Mouse (Mus musculus) heart, postnatal 0 days (tissue): ENCODE data around the gene Coro2b. TPM values are rescaled to one million over a fixed set of nuclear protein-coding genes. Genes with fewer than 3 reads are reported as not detected.

Experiments used
- ATAC-seq: fragments of 200-750 bp; cut with Nextera tagmentation; 2 replicates; pipeline ENCODE4 v1.8.0; 2017; ENCODE audit warnings: low read depth, moderate number of reproducible peaks, moderate library complexity; ENCODE audit not compliant: insufficient read depth
- DNase-seq: peaks from one replicate; pipeline ENCODE4 v3.0.0-alpha.2; 2016; ENCODE audit warnings: low spot score
- H3K27ac ChIP-seq: fragments of 300-500 bp; sonication (generic); 2 replicates; pipeline ENCODE4 v1.5.1; 2014; ENCODE audit warnings: low read depth, mild to moderate bottlenecking
- H3K27me3 ChIP-seq: fragments of 300-500 bp; sonication (generic); 2 replicates; pipeline ENCODE4 v1.6.1; 2014; ENCODE audit warnings: low read length, mixed read lengths; ENCODE audit not compliant: control insufficient read depth, insufficient read depth
- H3K36me3 ChIP-seq: fragments of 300-500 bp; sonication (generic); replicated peaks from 2 replicates; pipeline ENCODE4 v1.6.1; 2014; ENCODE audit warnings: low read length, mixed read lengths; ENCODE audit not compliant: control insufficient read depth, insufficient read depth
- H3K4me1 ChIP-seq: fragments of 300-500 bp; sonication (generic); 2 replicates; pipeline ENCODE4 v1.6.1; 2014; ENCODE audit warnings: antibody characterized with exemption; ENCODE audit not compliant: control insufficient read depth, insufficient read depth
- H3K4me2 ChIP-seq: fragments of 300-500 bp; sonication (generic); 2 replicates; pipeline ENCODE4 v1.6.1; 2014; ENCODE audit warnings: low read depth, mild to moderate bottlenecking, low read length, moderate library complexity
- H3K4me3 ChIP-seq: fragments of 300-500 bp; sonication (generic); 2 replicates; pipeline ENCODE4 v1.5.1; 2014; ENCODE audit warnings: low read depth, low read length
- H3K9ac ChIP-seq: fragments of 300-500 bp; sonication (generic); replicated peaks from 2 replicates; pipeline ENCODE4 v1.6.1; 2014; ENCODE audit warnings: low read depth, low read length, mixed read lengths
- H3K9me3 ChIP-seq: fragments of 300-500 bp; sonication (generic); replicated peaks from 2 replicates; pipeline ENCODE4 v1.6.1; 2016; ENCODE audit warnings: low read length; ENCODE audit not compliant: control insufficient read depth
- CTCF ChIP-seq: IDR thresholded peaks from 2 replicates; pipeline ENCODE4 v1.5.1; 2016; ENCODE audit warnings: antibody characterized with exemption, control low read depth, low read depth
- EP300 ChIP-seq: IDR thresholded peaks from 2 replicates; pipeline ENCODE4 v1.6.1; 2016; ENCODE audit warnings: antibody characterized with exemption, low read depth
- WGBS: fragments of 180-500 bp; shearing (Covaris S2); extraction: QIAGEN DNeasy Blood & Tissue Kit; methylation state at CpG from one replicate; pipeline ENCODE4 v1.1.7; 2014; 5-methylcytosine and 5-hydroxymethylcytosine counted together
- polyA plus RNA-seq: library from polyadenylated mRNA; unstranded; fragments of >200 nt; fragmentation: Nextera tagmentation; extraction: Ambion mirVana; gene quantifications from 2 replicates; pipeline ENCODE4 v1.2.1, GENCODE M21; 2015
- total RNA-seq: library from RNA; depleted of rRNA; stranded (reverse); fragments of >200 nt; gene quantifications from 2 replicates; pipeline ENCODE4 v1.2.3, GENCODE M21; 2014; ENCODE audit warnings: low replicate concordance

Gene Coro2b
- total and polyA plus RNA-seq, 2 experiments from 2014 or later, result 5.5 to 45.9 TPM

- H3K9me3 ChIP-seq, result no peaks in the 10 kb centered on the region
- ATAC-seq, result no peak
- no peak for DNase-seq
- H3K4me2 ChIP-seq, result no peak overlapping the region
- no peak overlapping the region for H3K9ac ChIP-seq
- no peak overlapping the region for H3K27ac ChIP-seq
- no peaks in the 10 kb centered on the region for H3K4me1 ChIP-seq
- no peaks in the 10 kb centered on the region for H3K36me3 ChIP-seq
- TF ChIP-seq EP300, result no peak
- TF ChIP-seq CTCF, result no peak
- H3K27me3 ChIP-seq, result no peaks in the 10 kb centered on the region
- 88% methylated on average over 3 of the region's 3 CpGs for WGBS
- H3K4me3 ChIP-seq, result no peak overlapping the region
Measured at GRCm38 (mm10) chr9:62482788-62483187, 54.1 kb downstream of the Coro2b start.

GRCm38 (mm10) chr9:62480898-62481642 lies 55.8 kb downstream of the Coro2b start:
- no peaks in the 10 kb centered on the region for H3K9me3 ChIP-seq
- no peak overlapping the region for H3K4me2 ChIP-seq
- H3K4me1 ChIP-seq, result peaks cover 8% of the 10 kb centered on the region
- 69% methylated on average over 6 of the region's 6 CpGs for WGBS
- DNase-seq (no peak), ATAC-seq (no peak)
- no peaks in the 10 kb centered on the region for H3K36me3 ChIP-seq
- no peak overlapping the region for H3K27ac ChIP-seq
- no peaks in the 10 kb centered on the region for H3K27me3 ChIP-seq
- H3K9ac ChIP-seq, result no peak overlapping the region
- TF ChIP-seq EP300 (no peak), CTCF (no peak)
- no peak overlapping the region for H3K4me3 ChIP-seq

DNA sequence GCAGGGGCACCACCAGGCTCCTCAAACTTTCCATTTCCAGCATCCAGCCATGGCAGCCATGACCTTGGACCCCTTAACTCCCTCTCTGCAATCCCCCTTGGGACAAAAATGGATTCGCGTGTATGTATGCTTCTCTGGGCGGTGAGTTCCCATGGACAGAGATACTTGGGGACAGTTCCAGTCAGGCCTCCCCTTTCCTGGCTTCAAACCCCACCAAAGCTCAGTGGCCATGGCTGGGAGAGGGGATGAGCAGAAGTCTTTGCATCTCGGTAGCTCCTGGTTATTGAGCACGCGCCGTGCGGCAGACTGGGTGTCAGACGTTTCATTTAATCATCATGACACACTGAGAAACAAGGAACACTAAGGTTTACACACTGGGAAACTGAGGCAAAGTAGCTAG lies 56.7 kb downstream of the Coro2b start:
- no peak overlapping the region for H3K4me2 ChIP-seq
- H3K4me3 ChIP-seq, result no peak overlapping the region
- no peak for DNase-seq
- H3K9me3 ChIP-seq, result no peaks in the 10 kb centered on the region
- no peak overlapping the region for H3K9ac ChIP-seq
- TF ChIP-seq EP300 (no peak), CTCF (no peak)
- no peaks in the 10 kb centered on the region for H3K27me3 ChIP-seq
- H3K27ac ChIP-seq, result no peak overlapping the region
- no peaks in the 10 kb centered on the region for H3K36me3 ChIP-seq
- WGBS, result 91% methylated on average over 9 of the region's 9 CpGs
- peaks cover 8% of the 10 kb centered on the region for H3K4me1 ChIP-seq
- no peak for ATAC-seq

- ATAC-seq (peak; percentile 95), DNase-seq (peak; percentile 78)
- H3K27ac ChIP-seq, result 0 out of 2 replicates have a peak overlapping the region, but pooled peaks have one; percentile 2
- no peaks in the 10 kb centered on the region for H3K27me3 ChIP-seq
- TF ChIP-seq CTCF (0 out of 2 replicates have a peak, but pooled peaks have one; percentile 19), EP300 (peak; percentile 75; the same call in 1 of the 2 replicates)
- no peak overlapping the region for H3K4me2 ChIP-seq
- WGBS, result 22% methylated on average over 11 of the region's 11 CpGs
- H3K4me1 ChIP-seq, result peaks cover 8% of the 10 kb centered on the region
- no peak overlapping the region for H3K9ac ChIP-seq
- no peak overlapping the region for H3K4me3 ChIP-seq
- no peaks in the 10 kb centered on the region for H3K36me3 ChIP-seq
- no peaks in the 10 kb centered on the region for H3K9me3 ChIP-seq
Measured at GRCm38 (mm10) chr9:62476782-62477487, 59.9 kb downstream of the Coro2b start.

- WGBS, result 77% methylated on average over 2 of the region's 2 CpGs
- H3K36me3 ChIP-seq, result no peaks in the 10 kb centered on the region
- no peak overlapping the region for H3K9ac ChIP-seq
- DNase-seq (no peak), ATAC-seq (no peak)
- H3K27ac ChIP-seq, result no peak overlapping the region
- no peak overlapping the region for H3K4me3 ChIP-seq
- H3K4me1 ChIP-seq, result peaks cover 8% of the 10 kb centered on the region
- no peak overlapping the region for H3K4me2 ChIP-seq
- TF ChIP-seq CTCF, result no peak
- TF ChIP-seq EP300, result no peak
- H3K9me3 ChIP-seq, result no peaks in the 10 kb centered on the region
- H3K27me3 ChIP-seq, result no peaks in the 10 kb centered on the region
Measured at GRCm38 (mm10) chr9:62474206-62474605, 62.6 kb downstream of the Coro2b start.
